Mouse (Mus musculus): Measurements from ENCODE around the gene Dedd2. TPM values are rescaled to one million over a fixed set of nuclear protein-coding genes. Genes with fewer than 3 reads are reported as not detected.

Gene Dedd2
- total and polyA plus RNA-seq, 3 experiments = 25.2 to 36.6 TPM; not detected in 1

DNA sequence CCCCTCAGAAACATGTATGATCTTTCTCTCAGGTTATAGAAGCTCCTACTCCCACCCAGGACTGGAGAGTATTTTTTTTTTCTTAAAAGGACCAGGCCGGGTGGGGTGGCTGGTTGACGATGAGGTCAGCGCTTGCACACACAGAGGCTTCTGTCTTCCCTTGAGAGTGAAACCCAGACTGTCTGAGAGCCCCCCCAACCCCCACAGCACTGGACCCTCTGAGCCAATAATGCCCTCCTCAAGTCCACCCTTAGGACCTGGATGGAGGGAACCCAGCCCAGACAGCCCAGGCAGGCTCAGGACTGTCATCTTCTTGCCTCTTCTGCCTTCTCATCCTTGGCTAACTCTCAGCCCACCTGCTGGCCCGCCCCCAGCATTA, 26.3 kb upstream of the Dedd2 start:
- peaks cover 32% of the 10 kb centered on the region for H3K79me2 ChIP-seq (ENCODE audit: control insufficient read depth, insufficient read depth, low read length, poor library complexity)
- DNase-seq (ENCODE audit: low read depth, low spot score) = no peak
- no peak overlapping the region for H3K4me3 ChIP-seq (ENCODE audit: control insufficient read depth in 1 of 2, insufficient read depth in 1 of 2, low read depth in 2 of 2, low read length in 2 of 2)
- no peaks in the 10 kb centered on the region for H3K27me3 ChIP-seq (ENCODE audit: control insufficient read depth in 1 of 2, insufficient read depth in 2 of 2, low read length in 2 of 2)
- H3K27ac ChIP-seq (ENCODE audit: control insufficient read depth, low read depth, low read length) = no peak overlapping the region
- no peaks in the 10 kb centered on the region for H3K9me3 ChIP-seq (replicated peaks; ENCODE audit: insufficient read depth, low read length)
- TF ChIP-seq POLR2AphosphoS5 (IDR thresholded peaks at IDR 0.05; ENCODE audit: borderline replicate concordance, low read depth, low read length) = no peak
- no peak for TF ChIP-seq NELFE (IDR thresholded peaks at IDR 0.05; ENCODE audit: low read depth, low read length)
- TF ChIP-seq UBTF (IDR thresholded peaks at IDR 0.05; ENCODE audit: borderline replicate concordance, insufficient read depth, low read depth, low read length) = no peak
- TF ChIP-seq MXI1 (IDR thresholded peaks at IDR 0.05; ENCODE audit: low read depth, low read length) = no peak
- H3K9ac ChIP-seq (ENCODE audit: control insufficient read depth, low read depth, low read length, poor library complexity, severe bottlenecking) = no peak overlapping the region
- peaks cover 0 to 2% of the 10 kb centered on the region in 2 experiments; a peak in 3 of 4 replicates for H3K36me3 ChIP-seq (ENCODE audit: control insufficient read depth in 1 of 2, insufficient read depth in 2 of 2, low read length in 2 of 2)
- H3K4me1 ChIP-seq (ENCODE audit: control insufficient read depth in 1 of 2, insufficient read depth in 2 of 2, low read length in 2 of 2) = peaks cover 0 to 4% of the 10 kb centered on the region in 2 experiments; a peak in 3 of 4 replicates

DNA sequence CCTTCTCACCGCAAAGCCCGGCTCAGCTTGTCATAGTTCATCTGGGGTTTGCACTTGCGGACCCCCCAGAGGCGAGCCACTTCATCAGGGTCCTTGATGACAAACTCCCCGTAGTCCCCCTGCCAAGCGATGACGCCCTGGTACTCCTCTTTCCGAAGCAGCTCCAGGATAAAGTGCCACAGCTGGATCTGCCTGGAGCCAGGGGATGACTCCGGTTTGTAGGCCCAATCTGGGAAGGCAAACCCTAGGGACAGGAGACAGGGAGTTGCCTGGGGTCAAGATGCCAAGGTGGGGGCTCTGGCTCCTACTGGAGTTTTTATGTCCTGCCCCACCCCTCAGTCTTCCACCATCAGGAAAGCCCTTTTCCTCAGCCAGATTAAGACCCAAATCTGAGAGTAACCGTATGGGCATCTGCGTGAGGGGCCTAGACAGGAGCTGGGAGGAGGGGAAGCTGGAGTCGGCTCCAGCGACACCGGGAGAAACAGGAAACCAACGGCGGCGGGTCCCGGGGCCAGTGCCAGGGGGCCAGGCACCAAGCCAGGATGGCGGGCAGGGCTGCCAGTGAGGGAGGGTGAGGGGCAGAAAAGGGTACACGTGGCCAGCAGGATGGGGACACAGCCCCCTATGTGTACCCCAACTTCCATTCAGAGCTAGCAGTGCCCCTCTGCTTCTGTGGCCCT, 25.8 kb upstream of the Dedd2 start:
- no peak for DNase-seq (ENCODE audit: low read depth, low spot score)
- TF ChIP-seq ETS1 (IDR thresholded peaks at IDR 0.05; ENCODE audit: low read depth, low read length) (no peak), UBTF (IDR thresholded peaks at IDR 0.05; ENCODE audit: borderline replicate concordance, insufficient read depth, low read depth, low read length) (no peak), NELFE (IDR thresholded peaks at IDR 0.05; ENCODE audit: low read depth, low read length) (no peak), RAD21 (IDR thresholded peaks at IDR 0.05; ENCODE audit: low read depth, low read length) (no peak), MYB (IDR thresholded peaks at IDR 0.05; ENCODE audit: low read depth, low read length) (no peak), SIN3A (IDR thresholded peaks at IDR 0.05; ENCODE audit: low read length) (no peak), USF2 (IDR thresholded peaks at IDR 0.05; ENCODE audit: borderline replicate concordance in 1 of 2, insufficient read depth in 1 of 2, low read depth in 1 of 2, low read length in 2 of 2) (no peak), NRF1 (IDR thresholded peaks at IDR 0.05; ENCODE audit: insufficient read depth, low read depth, low read length, poor library complexity, severe bottlenecking) (no peak), POLR2A (IDR thresholded peaks at IDR 0.05; ENCODE audit: control insufficient read depth in 1 of 2, insufficient read depth in 1 of 2, low read depth in 1 of 2, low read length in 2 of 2, poor library complexity in 1 of 2) (no peak), SMC3 (IDR thresholded peaks at IDR 0.05; ENCODE audit: low read depth, low read length) (no peak), HCFC1 (IDR thresholded peaks at IDR 0.05; ENCODE audit: low read depth, low read length) (no peak), GATA1 (IDR thresholded peaks at IDR 0.05; ENCODE audit: low read depth, low read length) (no peak), TCF12 (IDR thresholded peaks at IDR 0.05; ENCODE audit: low read depth, low read length) (no peak), ZC3H11A (IDR thresholded peaks at IDR 0.05; ENCODE audit: low read depth, low read length) (no peak), MEF2A (IDR thresholded peaks at IDR 0.05; ENCODE audit: extremely low read depth, insufficient replicate concordance, low read depth, low read length, poor library complexity, severe bottlenecking) (no peak), MAX (IDR thresholded peaks at IDR 0.05; ENCODE audit: low read length) (no peak), RCOR1 (IDR thresholded peaks at IDR 0.05; ENCODE audit: low read depth, low read length) (no peak)
- Histone ChIP-seq H3K27me3 (ENCODE audit: control insufficient read depth in 1 of 2, insufficient read depth in 2 of 2, low read length in 2 of 2) (no peaks in the 10 kb centered on the region), H3K79me2 (ENCODE audit: control insufficient read depth, insufficient read depth, low read length, poor library complexity) (peaks cover 32% of the 10 kb centered on the region), H3K4me3 (ENCODE audit: control insufficient read depth in 1 of 2, insufficient read depth in 1 of 2, low read depth in 2 of 2, low read length in 2 of 2) (no peak overlapping the region), H3K9ac (ENCODE audit: control insufficient read depth, low read depth, low read length, poor library complexity, severe bottlenecking) (no peak overlapping the region), H3K4me1 (ENCODE audit: control insufficient read depth in 1 of 2, insufficient read depth in 2 of 2, low read length in 2 of 2) (peaks cover 0 to 2% of the 10 kb centered on the region in 2 experiments; a peak in 1 of 4 replicates), H3K36me3 (ENCODE audit: control insufficient read depth in 1 of 2, insufficient read depth in 2 of 2, low read length in 2 of 2) (peaks cover 0 to 2% of the 10 kb centered on the region in 2 experiments; a peak in 3 of 4 replicates), H3K27ac (ENCODE audit: control insufficient read depth, low read depth, low read length) (no peak overlapping the region), H3K9me3 (replicated peaks; ENCODE audit: insufficient read depth, low read length) (no peaks in the 10 kb centered on the region)
